Mouse (Mus musculus): Measurements from ENCODE around the gene Hpd.
"Not testable (repeated sequence)": the region's sequence is repeated elsewhere in the genome, so short reads cannot be mapped to it uniquely, and the experiment has no call there.

The Hpd gene

DNA sequence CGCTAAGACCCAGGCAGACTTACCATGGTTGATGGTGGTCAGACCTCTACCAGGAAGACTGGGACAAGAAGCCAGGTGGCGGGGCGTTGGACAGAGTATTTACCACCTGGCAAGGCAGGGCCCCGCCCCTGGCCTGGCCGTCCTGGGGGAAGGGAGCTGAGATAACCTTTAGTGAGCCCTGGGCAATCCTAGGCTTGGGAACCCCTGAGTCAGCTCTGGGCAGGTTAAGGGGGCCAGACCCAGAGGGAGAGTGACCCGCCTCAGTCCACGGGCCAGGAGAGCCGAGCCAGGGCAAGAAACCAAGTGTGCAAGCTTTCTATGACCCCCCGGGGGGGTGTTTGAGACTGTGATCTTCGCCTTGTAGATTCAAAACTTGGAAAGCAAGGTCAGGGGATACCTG is at the start of gene Hpd:
Gene Hpd, minus strand, starts transcription at position 77 of the 400 bp plus-strand sequence.
- DNase-seq: no peak

DNA sequence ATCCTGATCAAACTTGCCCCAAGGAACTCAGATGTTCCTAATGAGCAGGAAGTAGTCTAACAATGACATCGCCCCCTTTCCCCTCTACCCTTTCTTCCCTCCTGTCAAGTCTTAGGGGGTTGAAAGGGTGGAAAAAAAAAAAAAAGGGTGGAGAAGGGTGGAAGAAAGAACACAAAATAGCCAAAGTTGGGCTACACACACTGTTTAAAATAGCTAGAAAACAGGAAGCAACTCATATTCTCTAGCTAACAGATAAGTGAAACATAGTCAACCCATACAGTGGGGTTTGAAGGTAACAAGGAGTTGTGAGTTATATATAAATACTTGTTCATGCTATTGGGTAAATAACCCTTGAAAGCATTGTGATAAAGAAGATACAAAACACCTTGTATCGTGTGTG is 49.7 kb upstream of the Hpd start:
- no peak for DNase-seq

DNA sequence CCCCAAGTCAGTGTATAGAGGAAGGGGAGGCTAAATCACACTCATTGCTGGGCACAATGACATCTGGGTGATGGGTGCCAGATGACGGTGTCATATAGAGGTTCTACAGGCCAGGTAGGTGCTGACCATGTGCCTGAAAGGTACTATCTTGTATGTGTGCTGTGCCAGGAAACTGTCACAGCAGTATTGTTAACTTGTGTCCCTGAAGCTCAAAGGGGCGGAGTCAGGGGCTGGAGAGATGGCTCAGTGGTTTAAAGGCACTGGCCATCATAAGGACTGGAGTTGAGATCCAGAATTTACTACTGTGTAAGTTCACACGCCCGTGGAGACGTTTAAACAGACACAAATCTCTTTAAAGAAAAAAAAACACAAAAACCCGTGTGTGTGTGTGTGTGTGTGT is 46.8 kb upstream of the Hpd start:
- no peak for DNase-seq

DNA sequence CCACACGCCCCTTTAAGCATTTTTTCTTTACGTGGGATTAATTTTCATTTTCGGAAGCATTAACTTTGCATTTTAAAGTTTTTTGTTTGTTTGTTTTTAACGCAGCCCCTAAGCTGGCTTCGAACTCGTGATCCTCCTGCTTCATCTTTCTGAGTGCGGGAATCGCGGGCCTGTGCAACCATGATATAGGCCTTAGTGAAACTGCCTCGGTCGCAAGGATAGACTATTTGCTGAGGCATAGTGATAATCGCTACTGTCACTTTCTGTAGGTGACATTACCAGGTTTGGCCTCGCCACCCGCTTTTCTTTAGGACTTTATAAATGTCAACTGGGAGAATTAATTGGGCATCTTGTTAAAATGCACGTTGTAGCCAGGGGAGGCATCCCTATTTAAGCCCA is 46.0 kb upstream of the Hpd start:
- DNase-seq: no peak

DNA sequence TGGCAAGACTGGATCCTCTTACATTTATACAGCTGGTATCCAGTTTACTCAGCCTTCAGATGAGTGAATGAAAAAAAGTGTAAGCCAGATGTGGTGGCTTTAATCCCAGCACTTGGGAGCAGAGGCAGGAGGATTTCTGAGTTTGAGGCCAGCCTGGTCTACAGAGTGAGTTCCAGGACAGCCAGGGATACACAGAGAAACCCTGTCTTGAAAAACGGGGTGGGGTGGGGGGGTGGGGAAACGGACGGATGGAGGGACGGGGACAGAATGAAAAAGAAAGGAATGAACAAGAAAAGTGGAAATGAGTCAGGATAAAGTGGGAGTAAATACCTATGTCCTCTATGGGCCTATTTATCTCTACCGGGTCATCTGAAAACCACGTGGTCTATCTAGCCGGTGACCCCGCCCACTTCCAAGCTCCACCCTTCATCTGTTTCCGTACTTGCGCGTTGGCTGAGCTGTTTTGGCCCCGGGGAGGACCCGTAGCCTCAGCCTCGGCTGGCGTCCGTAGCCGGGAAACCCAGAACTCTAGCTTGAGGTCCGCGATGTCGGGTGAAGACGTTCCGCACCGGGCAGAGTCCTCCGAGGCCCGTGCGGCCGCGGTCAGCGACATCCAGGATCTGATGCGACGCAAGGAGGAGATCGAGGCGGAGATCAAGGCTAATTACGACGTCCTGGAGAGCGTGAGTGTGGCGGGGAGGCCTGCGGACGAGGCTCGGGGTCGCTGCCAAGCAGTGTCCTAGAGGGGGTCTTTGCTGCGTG is 45.4 kb upstream of the Hpd start:
- peak; percentile 87 to 95 for DNase-seq

DNA sequence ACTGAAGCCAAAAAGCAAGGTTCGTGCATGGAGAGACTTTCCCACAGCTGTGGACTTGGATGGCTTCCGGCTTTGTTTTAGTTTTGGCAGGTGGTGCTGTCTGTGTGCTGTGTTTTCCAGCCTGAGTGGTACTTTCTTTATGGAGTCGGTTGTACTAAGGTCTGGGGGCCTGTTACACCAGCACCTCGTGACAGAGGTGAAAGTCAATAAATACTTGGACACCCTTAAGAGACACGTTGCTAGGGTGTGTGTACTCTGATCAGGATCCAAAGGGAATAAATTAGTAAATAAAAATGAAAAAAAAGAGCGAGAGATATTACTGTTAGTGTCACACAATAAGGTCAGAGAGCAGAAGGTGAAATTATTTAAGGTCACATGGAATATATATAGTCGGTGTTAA is 44.3 kb upstream of the Hpd start:
- DNase-seq: no peak

DNA sequence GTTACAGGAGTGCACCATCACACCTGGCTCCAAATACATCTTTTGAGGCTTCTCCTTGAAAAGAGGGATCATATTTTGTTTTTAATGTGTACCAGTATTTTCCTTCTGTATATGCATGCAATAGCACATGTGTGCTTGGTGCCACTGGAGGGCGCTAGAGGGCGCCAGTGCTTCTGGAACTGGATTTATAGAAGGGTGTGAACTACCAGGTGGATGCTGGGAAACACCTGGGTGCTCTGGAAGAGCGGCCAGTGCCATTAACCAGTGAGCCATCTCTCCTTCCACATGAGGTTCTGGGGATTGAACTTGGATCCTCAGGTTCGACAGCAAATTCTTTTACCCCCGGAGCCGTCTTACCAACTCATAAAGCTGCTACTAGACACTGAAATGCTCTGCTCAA is 41.3 kb upstream of the Hpd start:
- DNase-seq: not testable (repeated sequence)

DNA sequence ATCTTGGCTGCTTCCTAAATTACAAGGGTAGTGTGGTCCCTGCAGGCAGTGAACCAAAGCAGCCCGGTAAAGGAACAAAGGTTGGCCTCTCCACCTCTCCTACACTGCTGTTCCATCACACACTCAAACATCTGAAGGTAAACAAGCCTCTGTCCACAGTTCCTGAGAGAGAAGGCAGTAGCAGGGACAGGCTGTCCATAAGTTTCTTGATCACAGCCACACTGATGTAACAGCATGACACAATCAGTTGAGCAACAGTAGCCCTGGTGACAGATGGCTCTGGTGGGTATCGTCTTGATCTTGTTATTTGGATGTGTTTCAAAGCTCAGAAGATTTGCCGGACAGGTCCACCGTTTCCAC is 40.5 kb upstream of the Hpd start:
- no peak for DNase-seq

DNA sequence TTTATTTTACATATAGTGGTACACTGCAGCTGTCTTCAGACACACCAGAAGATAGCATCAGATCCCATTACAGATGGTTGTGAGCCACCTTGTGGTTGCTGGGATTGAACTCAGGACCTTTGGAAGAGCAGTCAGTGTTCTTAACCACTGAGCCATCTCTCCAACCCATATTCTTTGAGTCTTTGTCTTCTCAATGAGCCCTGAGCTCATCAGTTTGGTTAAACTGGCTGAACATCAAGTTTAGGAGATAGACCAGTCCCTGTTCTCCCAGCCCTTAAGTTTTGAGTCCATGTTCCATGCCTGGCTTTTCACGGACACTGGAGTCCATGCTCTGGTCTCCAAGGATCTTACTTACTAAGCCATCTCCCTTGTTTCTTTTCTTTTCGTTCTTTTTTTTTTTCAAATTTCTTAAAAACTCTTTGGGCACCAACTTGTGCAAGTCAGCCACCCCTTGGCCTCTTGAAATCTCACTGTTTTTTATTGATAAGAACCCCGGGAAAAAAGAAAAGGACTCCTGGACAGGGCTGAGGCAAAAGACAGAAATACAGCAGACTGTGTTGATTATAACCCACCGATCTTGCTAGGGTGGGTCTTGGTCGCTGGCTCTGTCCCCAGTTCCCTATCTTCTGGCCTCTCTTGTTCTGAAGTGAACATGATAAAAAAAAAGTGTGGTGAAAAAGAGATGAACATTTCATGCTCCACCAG is 40.0 kb upstream of the Hpd start:
- DNase-seq: not testable (repeated sequence)

DNA sequence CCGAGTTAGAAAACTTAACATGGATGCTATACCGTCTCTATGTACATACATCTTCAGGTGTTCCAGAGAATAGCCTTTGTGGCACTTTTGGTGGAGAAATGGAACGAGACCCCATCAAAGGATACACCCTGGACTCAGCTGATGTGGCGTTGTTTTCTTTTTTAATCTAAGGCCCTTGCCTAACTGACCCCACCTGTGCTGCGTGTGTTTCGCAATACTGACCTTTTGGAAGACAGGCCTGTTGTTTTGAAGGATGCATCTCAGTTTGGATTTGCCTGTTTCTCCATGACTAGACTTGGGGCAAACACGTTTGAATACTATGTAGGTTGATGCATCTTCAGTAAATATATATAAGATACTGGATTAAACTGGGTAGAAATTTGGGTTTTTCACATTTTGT is 21.1 kb upstream of the Hpd start:
- not testable (repeated sequence) for DNase-seq

DNA sequence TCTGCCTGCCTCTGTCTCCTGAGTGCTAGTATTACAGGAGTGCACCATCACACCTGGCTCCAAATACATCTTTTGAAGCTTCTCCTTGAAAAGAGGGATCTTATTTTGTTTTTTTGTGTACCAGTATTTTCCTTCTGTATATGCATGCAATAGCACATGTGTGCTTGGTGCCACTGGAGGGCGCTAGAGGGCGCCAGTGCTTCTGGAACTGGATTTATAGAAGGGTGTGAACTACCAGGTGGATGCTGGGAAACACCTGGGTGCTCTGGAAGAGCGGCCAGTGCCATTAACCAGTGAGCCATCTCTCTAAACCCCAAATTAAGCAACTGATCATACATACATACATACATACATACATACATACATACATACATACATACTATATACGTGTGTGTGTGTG is 20.2 kb upstream of the Hpd start:
- not testable (repeated sequence) for DNase-seq

DNA sequence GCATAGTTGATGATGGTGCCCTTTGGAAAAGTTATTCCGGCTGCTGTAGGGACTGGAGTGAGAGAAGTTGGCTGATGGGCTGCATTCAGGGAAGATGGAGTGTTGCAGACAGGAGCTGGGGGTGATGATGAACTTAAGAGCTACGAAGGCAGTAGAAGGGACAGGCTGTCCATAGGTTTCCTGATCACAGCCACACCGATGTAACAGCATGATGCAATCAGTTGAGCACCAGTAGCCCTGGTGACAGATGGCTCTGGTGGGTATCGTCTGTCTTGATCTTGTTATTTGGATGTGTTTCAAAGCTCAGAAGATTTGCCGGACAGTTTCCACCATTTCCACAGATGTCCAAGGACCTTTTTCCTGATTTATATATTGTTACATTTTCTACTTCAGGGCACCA is 19.5 kb upstream of the Hpd start:
- no peak for DNase-seq

DNA sequence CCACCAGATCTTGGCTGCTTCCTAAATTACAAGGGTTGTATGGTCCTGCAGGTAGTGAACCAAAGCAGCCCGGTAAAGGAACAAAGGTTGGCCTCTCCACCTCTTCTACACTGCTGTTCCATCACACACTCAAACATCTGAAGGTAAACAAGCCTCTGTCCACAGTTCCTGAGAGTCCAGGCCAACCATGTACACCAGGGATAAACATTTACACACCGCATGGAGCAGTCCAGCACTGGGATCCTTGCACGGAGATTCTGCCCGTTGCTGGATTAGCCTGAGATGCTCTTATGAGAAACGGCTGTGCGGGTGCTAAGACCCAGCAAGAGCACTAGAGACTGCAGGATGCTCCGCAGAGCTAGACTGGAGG is 19.0 kb upstream of the Hpd start:
- DNase-seq: no peak

DNA sequence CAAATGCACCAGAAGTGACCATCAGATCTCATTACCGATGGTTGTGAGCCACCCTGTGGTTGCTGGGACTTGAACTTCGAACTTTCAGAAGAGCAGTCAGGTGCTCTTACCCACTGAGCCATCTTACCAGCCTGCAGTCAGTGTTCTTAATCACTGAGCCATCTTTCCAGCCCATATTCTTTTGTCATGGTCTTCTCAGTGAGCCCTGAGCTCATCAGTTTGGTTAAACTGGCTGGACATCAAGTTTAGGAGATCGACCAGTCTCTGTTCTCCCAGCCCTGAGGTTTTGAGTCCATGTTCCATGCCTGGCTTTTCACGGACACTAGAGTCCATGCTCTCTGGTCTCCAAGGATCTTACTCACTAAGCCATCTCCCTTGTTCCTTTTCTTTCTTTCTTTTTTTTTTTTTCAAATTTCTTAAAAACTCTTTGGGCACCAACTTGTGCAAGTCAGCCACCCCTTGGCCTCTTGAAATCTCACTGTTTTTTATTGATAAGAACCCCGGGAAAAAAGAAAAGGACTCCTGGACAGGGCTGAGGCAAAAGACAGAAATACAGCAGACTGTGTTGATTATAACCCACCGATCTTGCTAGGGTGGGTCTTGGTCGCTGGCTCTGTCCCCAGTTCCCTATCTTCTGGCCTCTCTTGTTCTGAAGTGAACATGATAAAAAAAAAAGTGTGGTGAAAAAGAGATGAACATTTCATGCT is 18.4 kb upstream of the Hpd start:
- DNase-seq: not testable (repeated sequence)

DNA sequence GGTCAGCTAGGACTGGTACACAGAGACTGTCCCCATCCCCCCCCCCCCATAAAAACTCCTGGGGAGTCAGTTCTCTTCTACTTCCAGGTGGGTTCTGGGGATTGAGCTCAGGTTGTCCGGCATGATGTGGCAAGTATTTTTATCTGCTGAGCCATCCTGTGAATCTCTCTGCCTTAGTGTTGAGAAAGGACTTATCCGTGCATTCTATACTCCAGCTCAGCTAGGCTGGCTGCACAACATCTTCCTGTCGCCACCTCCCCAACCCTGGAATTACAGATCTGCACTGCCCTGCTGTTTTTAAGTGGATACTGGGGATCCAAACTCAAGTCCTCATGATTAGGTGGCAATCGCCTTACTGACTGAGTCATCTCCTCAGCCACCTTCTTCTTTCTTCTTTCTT is 16.0 kb upstream of the Hpd start:
- no peak for DNase-seq

DNA sequence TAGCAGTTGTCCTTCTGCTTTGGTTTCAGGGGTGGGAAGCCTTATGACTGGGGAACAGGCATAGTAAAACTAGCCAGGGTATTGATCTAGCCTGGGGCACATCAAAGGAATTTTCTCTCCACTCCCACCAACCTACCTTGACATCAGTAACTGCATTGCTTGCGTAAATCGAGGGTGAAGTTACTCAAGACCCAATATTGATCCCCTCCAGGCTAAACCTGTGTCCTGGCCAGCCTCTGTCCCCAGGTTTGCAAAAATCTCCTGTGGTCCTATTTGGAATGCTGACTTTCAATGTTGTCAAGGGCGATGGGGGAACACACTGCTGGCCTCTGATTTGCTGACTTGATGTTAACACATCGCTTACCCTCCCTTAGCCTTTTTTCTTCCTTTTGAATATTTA is 14.2 kb upstream of the Hpd start:
- DNase-seq: no peak

DNA sequence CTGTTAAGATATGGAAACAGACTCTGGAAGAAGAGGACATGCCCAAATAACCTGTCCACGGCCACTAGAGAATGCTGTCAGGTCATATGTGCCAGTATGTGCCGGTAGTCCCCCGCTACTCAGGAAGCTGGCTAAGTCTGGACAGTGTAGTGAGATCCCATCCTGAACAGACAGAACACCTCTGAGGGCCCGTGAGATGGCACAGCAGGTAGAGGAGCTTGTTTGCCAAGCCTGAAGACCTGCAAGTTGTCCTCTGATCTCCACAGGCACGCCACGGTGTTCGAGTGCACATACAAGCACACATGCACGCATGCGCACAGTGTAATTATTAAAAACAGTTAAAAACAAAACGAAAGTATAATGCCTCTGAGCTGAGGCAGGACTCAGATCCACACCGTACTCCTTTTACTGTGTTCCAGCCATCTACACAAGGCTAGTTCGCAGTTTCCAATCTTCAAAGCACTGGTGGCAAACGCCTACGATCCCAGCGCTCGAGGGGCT is 13.0 kb upstream of the Hpd start:
- no peak for DNase-seq

DNA sequence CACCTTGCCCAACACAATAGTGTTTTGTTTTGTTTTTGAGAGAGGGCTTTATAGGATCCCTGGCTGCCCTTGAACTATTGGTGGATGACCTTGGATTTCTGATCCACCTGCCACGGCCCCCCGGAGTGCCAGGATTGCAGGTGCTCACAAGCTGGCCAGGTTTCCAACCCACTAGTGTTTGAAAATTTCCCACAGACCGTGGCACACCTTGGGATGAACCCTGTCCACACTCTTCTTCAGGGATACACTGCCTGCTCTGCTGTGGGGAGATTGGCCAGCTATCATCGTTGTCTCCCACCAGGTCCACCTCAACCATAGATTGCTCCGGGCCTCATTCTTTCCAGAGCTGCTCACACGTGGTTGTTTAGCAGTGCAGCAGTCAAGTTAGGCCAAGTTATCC is 12.3 kb upstream of the Hpd start:
- no peak for DNase-seq

DNA sequence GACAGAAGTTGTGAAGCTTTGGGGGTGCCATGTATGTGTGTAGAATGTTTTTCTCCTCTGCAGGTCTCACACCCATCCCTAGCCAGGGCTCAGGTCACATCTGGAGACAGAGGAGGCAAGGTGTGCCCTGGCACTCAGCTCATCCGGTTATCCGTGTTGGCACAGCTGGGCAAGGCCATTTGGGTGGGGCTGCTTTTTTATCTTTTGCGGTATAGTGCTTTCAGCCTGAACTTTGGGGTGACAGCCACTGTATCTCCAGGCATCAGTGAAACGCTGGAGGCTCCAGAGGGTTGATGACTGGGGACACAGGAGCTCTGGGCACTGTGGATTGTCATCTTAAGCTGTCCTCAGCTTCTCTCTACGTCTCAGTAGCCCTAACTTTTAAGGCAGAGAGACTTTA is 10.9 kb upstream of the Hpd start:
- DNase-seq: no peak

DNA sequence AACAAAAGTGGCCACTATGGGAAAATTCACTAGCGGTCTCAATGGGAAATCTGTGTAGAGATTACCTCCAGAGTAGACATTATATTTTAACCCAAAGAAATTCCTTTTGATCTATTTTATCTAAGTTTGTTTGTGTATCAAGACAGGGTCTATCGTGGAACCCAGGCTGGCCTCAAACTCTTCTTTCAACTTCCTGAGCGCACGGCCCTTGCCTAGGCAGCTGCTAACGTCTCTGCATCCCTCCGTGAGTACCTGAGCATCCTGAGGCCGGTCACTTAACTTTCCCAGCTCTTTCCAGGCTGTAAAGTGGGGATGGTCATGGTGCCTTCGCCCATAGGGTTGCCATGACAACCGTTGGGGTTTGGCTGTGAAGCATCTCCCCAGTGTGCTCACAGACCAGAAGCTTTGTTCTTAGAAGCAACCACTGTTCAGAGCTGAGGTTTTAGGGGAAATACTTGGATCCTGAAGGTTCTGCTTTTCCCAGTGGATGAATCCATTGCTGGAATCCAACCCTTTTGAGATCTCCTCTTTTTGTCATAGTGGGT is 10.2 kb upstream of the Hpd start:
- DNase-seq: no peak

DNA sequence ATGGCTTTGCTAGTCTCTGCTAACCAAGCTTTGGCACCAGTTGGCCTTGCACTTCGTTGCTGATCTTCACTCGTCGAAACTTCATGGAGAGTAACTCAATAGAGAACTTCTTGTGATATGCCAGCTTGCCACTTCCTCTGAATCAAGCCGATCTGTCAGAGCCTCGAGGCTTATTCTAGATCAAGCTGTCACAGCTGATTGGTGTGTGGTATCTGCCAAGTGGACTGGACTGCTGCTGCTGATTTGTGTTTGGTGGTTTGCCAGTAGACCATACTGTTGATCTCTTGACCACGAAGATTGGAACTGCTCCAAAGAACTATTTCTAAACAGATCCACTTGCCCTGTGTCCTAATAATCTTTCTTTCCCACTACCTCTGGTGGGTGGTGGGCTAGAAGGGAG is 8.9 kb upstream of the Hpd start:
- DNase-seq: no peak

DNA sequence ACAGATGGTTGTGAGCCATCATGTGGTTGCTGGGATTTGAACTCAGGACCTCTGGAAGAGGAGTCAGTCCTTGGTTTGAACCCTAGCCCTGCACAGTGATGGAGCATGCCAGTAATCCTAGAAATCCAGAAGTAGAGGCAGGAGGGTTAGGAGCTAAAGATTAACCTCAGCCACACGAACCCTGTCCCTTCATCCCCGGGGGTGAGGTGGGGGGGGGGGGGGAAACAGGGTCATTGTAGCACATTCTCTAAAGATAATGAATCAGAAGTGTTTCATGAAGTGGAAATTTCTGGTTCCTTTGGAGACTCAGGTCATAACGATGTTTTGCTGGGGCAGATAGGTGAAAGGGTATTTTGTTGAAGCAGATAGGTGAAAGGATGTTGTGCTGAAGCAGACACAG is 8.4 kb upstream of the Hpd start:
- no peak for DNase-seq

DNA sequence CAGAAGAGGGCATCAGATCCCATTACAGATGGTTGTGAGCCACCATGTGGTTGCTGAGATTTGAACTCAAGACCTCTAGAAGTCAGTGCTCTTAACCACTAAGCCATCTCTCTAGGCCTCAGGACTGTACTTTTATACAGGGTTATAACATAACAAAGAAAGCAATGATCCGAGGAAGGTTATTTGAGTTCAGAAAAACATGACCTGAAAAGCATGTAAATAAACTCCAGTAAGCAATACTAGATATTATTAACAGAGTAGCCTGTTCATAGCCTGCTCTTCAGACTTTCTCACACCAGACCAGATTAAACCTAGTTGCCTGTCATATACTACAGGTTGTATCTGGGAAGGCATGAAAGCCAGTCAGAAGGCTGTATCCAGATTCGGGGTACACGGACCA is 4.8 kb upstream of the Hpd start:
- DNase-seq: no peak

DNA sequence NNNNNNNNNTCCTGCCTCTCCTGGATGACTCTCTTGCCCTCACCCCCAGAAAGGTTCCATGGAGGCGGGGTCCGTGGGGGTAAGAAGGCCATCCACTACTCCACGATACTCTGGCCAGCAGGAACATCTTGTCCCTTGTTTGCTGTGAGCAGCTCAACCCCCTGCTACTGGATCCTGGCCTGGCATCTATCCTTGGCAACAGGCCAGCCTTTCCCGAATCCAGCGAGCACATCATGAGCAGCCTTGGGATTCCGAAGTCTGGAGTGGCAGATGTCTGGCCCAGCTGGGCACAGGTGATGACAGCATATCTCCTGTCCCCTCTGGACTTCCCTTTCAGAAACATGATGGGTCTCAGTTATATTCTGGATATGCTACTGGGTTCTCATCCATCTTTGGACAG is 3.4 kb upstream of the Hpd start:
- DNase-seq: no peak

All from spleen, adult 18-20 months (tissue).